Mouse (Mus musculus) embryonic facial prominence, embryonic 14.5 days (tissue): ENCODE measurements at regions not wholly inside any gene's neighbourhood (a gene's known extent, or its start where the extent isn't known, plus 50 kb on each side); places are given as distances from the start of the nearest gene placed in this dataset.
A peak's percentile ranks its signal among the peaks of the same experiment; 100 is the strongest.

Source experiments
- ATAC-seq: fragments of 200-750 bp; cut with Nextera tagmentation; 2 replicates; pipeline ENCODE4 v1.8.0; 2017; ENCODE audit warnings: low read depth, moderate number of reproducible peaks, moderate TSS enrichment
- DNase-seq: peaks from one replicate; pipeline ENCODE4 v3.0.0-alpha.2; 2015; ENCODE audit warnings: low spot score
- H3K27ac ChIP-seq: fragments of 300-500 bp; sonication (generic); replicated peaks from 2 replicates; pipeline ENCODE4 v1.5.1; 2014; ENCODE audit warnings: low read depth, mild to moderate bottlenecking, low read length, moderate library complexity
- H3K27me3 ChIP-seq: fragments of 300-500 bp; sonication (generic); replicated peaks from 2 replicates; pipeline ENCODE4 v1.6.1; 2014; ENCODE audit warnings: low read length; ENCODE audit not compliant: control insufficient read depth, insufficient read depth
- H3K36me3 ChIP-seq: fragments of 300-500 bp; sonication (generic); 2 replicates; pipeline ENCODE4 v1.6.1; 2014; ENCODE audit warnings: low read length, mixed read lengths; ENCODE audit not compliant: control insufficient read depth, insufficient read depth
- H3K4me1 ChIP-seq: fragments of 300-500 bp; sonication (generic); 2 replicates; pipeline ENCODE4 v1.6.1; 2014; ENCODE audit warnings: antibody characterized with exemption, low read length; ENCODE audit not compliant: control insufficient read depth, insufficient read depth
- H3K4me2 ChIP-seq: fragments of 300-500 bp; sonication (generic); 2 replicates; pipeline ENCODE4 v1.6.1; 2014; ENCODE audit warnings: low read depth, mild to moderate bottlenecking, low read length, moderate library complexity, mixed read lengths
- H3K4me3 ChIP-seq: fragments of 300-500 bp; sonication (generic); 2 replicates; pipeline ENCODE4 v1.5.1; 2014; ENCODE audit warnings: low read depth, mild to moderate bottlenecking, low read length
- H3K9ac ChIP-seq: fragments of 300-500 bp; sonication (generic); 2 replicates; pipeline ENCODE4 v1.6.1; 2014; ENCODE audit warnings: low read depth, mild to moderate bottlenecking, low read length, moderate library complexity, mixed read lengths
- H3K9me3 ChIP-seq: fragments of 300-500 bp; sonication (generic); 2 replicates; pipeline ENCODE4 v1.6.1; 2016; ENCODE audit warnings: low read length; ENCODE audit not compliant: control insufficient read depth
- WGBS: fragments of 180-500 bp; shearing (Covaris S2); extraction: QIAGEN DNeasy Blood & Tissue Kit; methylation state at CpG from one replicate; pipeline ENCODE4 v1.1.7; 2014; 5-methylcytosine and 5-hydroxymethylcytosine counted together

GRCm38 (mm10) chr14:53901103-53901502 is 352.8 kb downstream of the Dad1 start:
- H3K9ac ChIP-seq: no peak overlapping the region
- H3K27ac ChIP-seq: no peak overlapping the region
- H3K4me3 ChIP-seq: no peak overlapping the region
- no peaks in the 10 kb centered on the region for H3K4me1 ChIP-seq
- no peaks in the 10 kb centered on the region for H3K27me3 ChIP-seq
- DNase-seq (peak; percentile 8), ATAC-seq (no peak)
- WGBS: 77% methylated on average over 1 of the region's 1 CpGs
- no peak overlapping the region for H3K4me2 ChIP-seq
- no peaks in the 10 kb centered on the region for H3K36me3 ChIP-seq
- H3K9me3 ChIP-seq: no peaks in the 10 kb centered on the region

GRCm38 (mm10) chr14:53881304-53881703 is 372.6 kb downstream of the Dad1 start:
- H3K9ac ChIP-seq: no peak overlapping the region
- H3K9me3 ChIP-seq: no peaks in the 10 kb centered on the region
- no peaks in the 10 kb centered on the region for H3K36me3 ChIP-seq
- H3K27ac ChIP-seq: no peak overlapping the region
- no peak overlapping the region for H3K4me2 ChIP-seq
- DNase-seq (peak; percentile 84), ATAC-seq (peak; percentile 76; the same call in 1 of the 2 replicates)
- no peaks in the 10 kb centered on the region for H3K4me1 ChIP-seq
- WGBS: 9% methylated on average over 3 of the region's 3 CpGs
- H3K4me3 ChIP-seq: no peak overlapping the region
- no peaks in the 10 kb centered on the region for H3K27me3 ChIP-seq

GRCm38 (mm10) chr14:53876581-53876980 is 377.3 kb downstream of the Dad1 start:
- 54% methylated on average over 7 of the region's 7 CpGs for WGBS
- H3K9ac ChIP-seq: no peak overlapping the region

GRCm38 (mm10) chr14:53875736-53876135 is 378.2 kb downstream of the Dad1 start:
- H3K27me3 ChIP-seq: no peaks in the 10 kb centered on the region
- no peaks in the 10 kb centered on the region for H3K36me3 ChIP-seq
- H3K9ac ChIP-seq: no peak overlapping the region
- H3K4me3 ChIP-seq: no peak overlapping the region
- H3K4me2 ChIP-seq: no peak overlapping the region
- ATAC-seq: no peak
- no peaks in the 10 kb centered on the region for H3K9me3 ChIP-seq
- H3K4me1 ChIP-seq: no peaks in the 10 kb centered on the region
- DNase-seq: no peak
- WGBS: 63% methylated on average over 6 of the region's 6 CpGs
- no peak overlapping the region for H3K27ac ChIP-seq

More at GRCm38 (mm10) chr14:53876581-53876980, 377.3 kb downstream of the Dad1 start:
- Histone ChIP-seq H3K9me3 (no peaks in the 10 kb centered on the region), H3K27ac (no peak overlapping the region), H3K27me3 (no peaks in the 10 kb centered on the region), H3K4me1 (no peaks in the 10 kb centered on the region), H3K4me2 (no peak overlapping the region), H3K36me3 (no peaks in the 10 kb centered on the region), H3K4me3 (no peak overlapping the region)
- DNase-seq (no peak), ATAC-seq (no peak)

- no peak overlapping the region for H3K9ac ChIP-seq
- no peaks in the 10 kb centered on the region for H3K4me1 ChIP-seq
- H3K27me3 ChIP-seq: no peaks in the 10 kb centered on the region
- no peak overlapping the region for H3K27ac ChIP-seq
- no peak overlapping the region for H3K4me2 ChIP-seq
- DNase-seq (no peak), ATAC-seq (no peak)
- no peaks in the 10 kb centered on the region for H3K9me3 ChIP-seq
- no peaks in the 10 kb centered on the region for H3K36me3 ChIP-seq
- WGBS: 75% methylated on average over 7 of the region's 7 CpGs
- no peak overlapping the region for H3K4me3 ChIP-seq
These were observed 406.9 kb downstream of the Dad1 start for GRCm38 (mm10) chr14:53847049-53847448.

- Histone ChIP-seq H3K4me3 (no peak overlapping the region), H3K27me3 (no peaks in the 10 kb centered on the region), H3K9me3 (no peaks in the 10 kb centered on the region), H3K4me2 (no peak overlapping the region), H3K4me1 (no peaks in the 10 kb centered on the region), H3K36me3 (no peaks in the 10 kb centered on the region), H3K9ac (no peak overlapping the region), H3K27ac (no peak overlapping the region)
- WGBS: 91% methylated on average over 9 of the region's 9 CpGs
- ATAC-seq (no peak), DNase-seq (no peak)
These were observed 408.3 kb downstream of the Dad1 start for GRCm38 (mm10) chr14:53845646-53846045.

GRCm38 (mm10) chr14:53832553-53832952 is 421.4 kb downstream of the Dad1 start:
- no peaks in the 10 kb centered on the region for H3K9me3 ChIP-seq
- H3K36me3 ChIP-seq: no peaks in the 10 kb centered on the region
- no peak overlapping the region for H3K4me3 ChIP-seq
- 76% methylated on average over 3 of the region's 3 CpGs for WGBS
- ATAC-seq (no peak), DNase-seq (no peak)
- no peak overlapping the region for H3K4me2 ChIP-seq
- H3K4me1 ChIP-seq: no peaks in the 10 kb centered on the region
- H3K9ac ChIP-seq: no peak overlapping the region
- H3K27me3 ChIP-seq: no peaks in the 10 kb centered on the region
- no peak overlapping the region for H3K27ac ChIP-seq

GRCm38 (mm10) chr14:53831651-53832050 is 422.3 kb downstream of the Dad1 start:
- DNase-seq (no peak), ATAC-seq (no peak)
- Histone ChIP-seq H3K36me3 (no peaks in the 10 kb centered on the region), H3K4me2 (no peak overlapping the region), H3K4me3 (no peak overlapping the region), H3K4me1 (no peaks in the 10 kb centered on the region), H3K9ac (no peak overlapping the region), H3K27ac (no peak overlapping the region), H3K27me3 (no peaks in the 10 kb centered on the region), H3K9me3 (no peaks in the 10 kb centered on the region)
- WGBS: 87% methylated on average over 6 of the region's 6 CpGs

GRCm38 (mm10) chr14:53830717-53831116 is 423.2 kb downstream of the Dad1 start:
- DNase-seq: no peak
- Histone ChIP-seq H3K27ac (no peak overlapping the region), H3K4me2 (no peak overlapping the region), H3K27me3 (no peaks in the 10 kb centered on the region), H3K9me3 (no peaks in the 10 kb centered on the region), H3K9ac (no peak overlapping the region), H3K36me3 (no peaks in the 10 kb centered on the region), H3K4me1 (no peaks in the 10 kb centered on the region), H3K4me3 (no peak overlapping the region)
- 31% methylated on average over 1 of the region's 1 CpGs for WGBS
- no peak for ATAC-seq
